Mouse (Mus musculus) thymus, postnatal 0 days (tissue): ENCODE results near the gene Cyba. TPM values are rescaled to one million over a fixed set of nuclear protein-coding genes. Genes with fewer than 3 reads are reported as not detected.

ENCODE experiments used
- microRNA-seq: library from miRNA; unstranded; fragments of <30 nt; microRNA quantifications from one replicate; pipeline ENCODE4, GENCODE M21; 2016; ENCODE audit warnings: borderline number of aligned reads
- polyA plus RNA-seq: library from polyadenylated mRNA; unstranded; fragments of >200 nt; fragmentation: Nextera tagmentation; extraction: Ambion mirVana; gene quantifications from 2 replicates; pipeline ENCODE4 v1.2.1, GENCODE M21; 2015

Gene Cyba
- polyA plus RNA-seq, 1 experiment from 2014 or later: 540 TPM

Small RNA genes within 50 kb of the gene (microRNA-seq; reads per million reads assigned to microRNA genes)
- gene Gm24366: not detected

Other genes with a start within 250 kb of the Cyba start
- 3.9 and 5.4 TPM in 2 replicates for gene Zfpm1, start 150.8 kb downstream of the Cyba start, polyA plus RNA-seq
- gene Trhr2, start 72.2 kb downstream of the Cyba start, polyA plus RNA-seq: not detected in 2 replicates
- gene Zc3h18, start 56.3 kb downstream of the Cyba start, polyA plus RNA-seq: 41.0 and 41.7 TPM in 2 replicates
- 0.26 and 0.37 TPM in 2 replicates for gene Il17c, start 10.9 kb downstream of the Cyba start, polyA plus RNA-seq
- gene Mvd, start 10.5 kb upstream of the Cyba start, polyA plus RNA-seq: 17.4 and 19.5 TPM in 2 replicates
- gene Snai3, start 27.8 kb upstream of the Cyba start, polyA plus RNA-seq: 37.5 TPM in 2 replicates
- 98.0 and 108 TPM in 2 replicates for gene Rnf166, start 43.1 kb upstream of the Cyba start, polyA plus RNA-seq
- 72.9 and 75.3 TPM in 2 replicates for gene Ctu2, start 43.2 kb upstream of the Cyba start, polyA plus RNA-seq
- 5.2 and 6.9 TPM in 2 replicates for gene Piezo1, start 118.4 kb upstream of the Cyba start, polyA plus RNA-seq
- gene Cdt1, start 135.1 kb upstream of the Cyba start, polyA plus RNA-seq: 50.6 and 51.1 TPM in 2 replicates
- gene Aprt, start 144.0 kb upstream of the Cyba start, polyA plus RNA-seq: 173 and 174 TPM in 2 replicates
- 10.5 and 11.7 TPM in 2 replicates for gene Galns, start 178.5 kb upstream of the Cyba start, polyA plus RNA-seq
- 52.9 and 56.9 TPM in 2 replicates for gene Trappc2l, start 178.7 kb upstream of the Cyba start, polyA plus RNA-seq
- 0.36 and 0.43 TPM in 2 replicates for gene Pabpn1l, start 189.8 kb upstream of the Cyba start, polyA plus RNA-seq